Mouse (Mus musculus) small intestine, adult 2 months (tissue): Measurements from ENCODE around the gene Jag2. TPM values are rescaled to one million over a fixed set of nuclear protein-coding genes. Genes with fewer than 3 reads are reported as not detected.

Experiments
- H3K27ac ChIP-seq: fragments of 200-500 bp; 2 replicates; pipeline ENCODE4 v1.5.1; 2012; ENCODE audit warnings: low read depth, low read length, control low read depth, inconsistent platforms; ENCODE audit not compliant: insufficient read depth
- H3K27me3 ChIP-seq: fragments of 200-500 bp; 2 replicates; pipeline ENCODE4 v1.6.1; 2012; ENCODE audit warnings: mild to moderate bottlenecking, moderate library complexity, low read length, inconsistent platforms; ENCODE audit not compliant: control insufficient read depth, insufficient read depth
- H3K36me3 ChIP-seq: fragments of 200-500 bp; 2 replicates; pipeline ENCODE4 v1.6.1; 2012; ENCODE audit warnings: mild to moderate bottlenecking, low read length, control low read depth, inconsistent platforms; ENCODE audit not compliant: control insufficient read depth, insufficient read depth
- H3K4me1 ChIP-seq: fragments of 200-500 bp; 2 replicates; pipeline ENCODE4 v1.6.1; 2012; ENCODE audit warnings: low read length, inconsistent platforms, mixed read lengths; ENCODE audit not compliant: control insufficient read depth, insufficient read depth, insufficient read length
- H3K4me3 ChIP-seq: fragments of 200-500 bp; 2 replicates; pipeline ENCODE4 v1.5.1; 2012; ENCODE audit warnings: low read depth, mild to moderate bottlenecking, control low read depth, inconsistent platforms, low read length, moderate library complexity
- CTCF ChIP-seq: fragments of 200-500 bp; IDR thresholded peaks from 2 replicates; pipeline ENCODE4 v1.5.1; 2012; ENCODE audit warnings: low read depth, mild to moderate bottlenecking, control low read depth, inconsistent platforms, low read length, moderate library complexity, mixed read lengths; ENCODE audit not compliant: insufficient replicate concordance, insufficient read length; ENCODE audit errors: extremely low read depth
- POLR2A ChIP-seq: fragments of 200-500 bp; IDR thresholded peaks from 2 replicates; pipeline ENCODE4 v1.6.1; 2012; ENCODE audit warnings: low read depth, mild to moderate bottlenecking, control low read depth, inconsistent platforms, low read length, moderate library complexity
- WGBS: fragments of 180-500 bp; shearing (Covaris S2); methylation state at CpG from one replicate; pipeline ENCODE4 v1.1.7; 2018; 5-methylcytosine and 5-hydroxymethylcytosine counted together
- polyA plus RNA-seq: library from polyadenylated mRNA; depleted of rRNA; stranded (reverse); fragments of >200 nt; gene quantifications from 2 replicates; pipeline ENCODE4 v1.2.3, GENCODE M21; 2012

Gene Jag2
- polyA plus RNA-seq, 1 experiment, result 9.1 TPM

DNA sequence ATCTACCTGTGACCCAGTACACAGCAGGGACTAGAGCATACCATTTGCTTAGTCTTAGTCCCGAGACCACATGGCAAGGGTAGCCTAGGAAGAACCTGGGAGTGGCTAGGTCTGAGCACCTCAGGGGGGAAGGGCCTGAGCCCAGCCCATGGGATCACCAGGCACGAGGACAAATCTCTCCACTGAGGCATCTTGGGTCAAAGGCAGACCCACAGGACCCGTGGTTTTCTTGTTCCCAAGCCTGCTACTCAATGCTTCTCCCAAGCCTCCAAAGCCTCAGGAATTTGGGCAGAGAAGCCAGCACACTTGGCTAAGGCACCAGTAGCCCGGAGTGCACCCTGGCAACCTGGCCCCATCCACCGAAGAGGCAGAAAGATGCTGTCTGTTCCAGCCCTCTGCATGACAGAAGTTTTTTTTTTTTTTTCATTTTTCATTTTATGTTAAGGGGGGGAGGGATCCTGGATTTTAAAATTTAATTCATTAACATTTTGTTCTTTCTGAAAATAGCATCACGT, 48.2 kb downstream of the Jag2 start:
- Histone ChIP-seq H3K27ac (no peak overlapping the region), H3K4me1 (peaks cover 24% of the 10 kb centered on the region), H3K27me3 (peaks cover 5% of the 10 kb centered on the region; the same call in 1 of the 2 replicates), H3K36me3 (no peaks in the 10 kb centered on the region), H3K4me3 (no peak overlapping the region)
- TF ChIP-seq CTCF (no peak), POLR2A (no peak)
- 72% methylated on average over 6 of the region's 6 CpGs for WGBS

DNA sequence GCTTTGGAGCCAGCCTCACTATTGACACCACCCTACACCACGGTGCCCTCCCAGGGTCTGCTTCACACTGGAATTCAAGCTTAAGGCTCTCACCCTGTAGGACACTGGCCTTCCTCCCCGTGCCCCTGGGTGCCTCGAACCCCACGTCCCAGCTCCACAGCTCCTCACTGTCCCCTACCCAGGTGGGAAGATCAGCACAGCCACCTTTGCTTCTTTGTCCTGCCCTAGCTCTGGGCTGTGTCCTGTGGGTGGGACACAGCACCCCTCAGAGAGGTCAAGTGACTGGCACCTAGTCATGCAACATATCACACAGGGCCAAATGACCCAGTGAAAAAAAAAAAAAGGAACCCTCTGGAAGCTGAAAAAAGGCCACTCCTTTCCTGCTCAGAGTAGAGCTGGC, 48.9 kb downstream of the Jag2 start:
- 91% methylated on average over 4 of the region's 4 CpGs for WGBS
- peaks cover 31% of the 10 kb centered on the region for H3K4me1 ChIP-seq

DNA sequence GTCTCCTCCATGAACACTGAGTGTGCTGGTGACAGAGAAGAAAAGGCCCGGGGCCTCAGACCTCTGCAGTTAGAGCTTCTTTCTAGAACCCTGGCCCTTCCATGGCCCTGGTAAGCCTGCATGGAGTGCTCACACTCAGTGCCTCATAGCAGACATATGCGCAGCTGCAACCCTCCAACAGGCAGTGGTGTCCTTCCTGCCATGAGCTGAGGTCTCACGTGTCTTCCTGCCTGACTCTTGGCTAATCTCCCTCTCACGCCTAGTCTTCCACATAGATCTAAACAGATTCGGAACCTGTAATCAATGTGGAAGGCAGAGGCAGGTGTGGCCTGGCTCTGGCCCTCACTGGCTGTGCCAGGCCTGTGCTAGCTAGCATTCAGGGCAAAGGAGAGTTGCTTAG, 49.8 kb downstream of the Jag2 start:
- Histone ChIP-seq H3K27me3 (peaks cover 5% of the 10 kb centered on the region; the same call in 1 of the 2 replicates), H3K4me3 (no peak overlapping the region), H3K27ac (no peak overlapping the region), H3K36me3 (no peaks in the 10 kb centered on the region), H3K4me1 (peaks cover 32% of the 10 kb centered on the region)
- TF ChIP-seq CTCF (no peak), POLR2A (no peak)
- WGBS, result 55% methylated on average over 5 of the region's 5 CpGs

More for the DNA sequence above, 48.9 kb downstream of the Jag2 start:
- Histone ChIP-seq H3K27me3 (peaks cover 5% of the 10 kb centered on the region; the same call in 1 of the 2 replicates), H3K36me3 (no peaks in the 10 kb centered on the region), H3K27ac (no peak overlapping the region), H3K4me3 (no peak overlapping the region)
- TF ChIP-seq CTCF (no peak), POLR2A (no peak)

DNA sequence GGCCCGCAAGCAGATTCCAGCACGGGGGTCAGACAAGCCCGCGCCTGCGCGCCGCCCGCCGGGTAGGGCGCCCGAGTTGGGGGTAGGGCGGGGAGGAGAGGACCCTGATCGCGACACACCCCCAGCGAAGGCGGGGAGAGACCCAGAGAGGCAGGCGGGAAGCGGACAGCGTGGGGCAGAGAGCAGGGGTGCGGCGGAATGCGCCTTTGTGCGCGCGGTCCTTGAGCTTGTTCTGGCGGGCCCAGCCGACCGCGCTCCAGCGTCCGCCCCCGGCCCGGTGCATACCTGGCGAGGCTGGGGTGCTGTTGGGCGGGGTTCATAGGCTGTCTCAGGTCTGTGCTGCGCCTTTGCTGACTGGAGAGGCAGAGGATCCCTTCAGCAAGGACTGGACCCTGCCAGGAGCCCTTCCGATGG, 52.0 kb downstream of the Jag2 start:
- WGBS, result under 1% methylated on average over 37 of the region's 37 CpGs
- TF ChIP-seq POLR2A, result no peak
- peaks cover 33% of the 10 kb centered on the region for H3K4me1 ChIP-seq
- H3K36me3 ChIP-seq, result no peaks in the 10 kb centered on the region
- H3K4me3 ChIP-seq, result peak overlapping the region; percentile 44
- peaks cover 5% of the 10 kb centered on the region; the same call in 1 of the 2 replicates for H3K27me3 ChIP-seq
- no peak overlapping the region for H3K27ac ChIP-seq

DNA sequence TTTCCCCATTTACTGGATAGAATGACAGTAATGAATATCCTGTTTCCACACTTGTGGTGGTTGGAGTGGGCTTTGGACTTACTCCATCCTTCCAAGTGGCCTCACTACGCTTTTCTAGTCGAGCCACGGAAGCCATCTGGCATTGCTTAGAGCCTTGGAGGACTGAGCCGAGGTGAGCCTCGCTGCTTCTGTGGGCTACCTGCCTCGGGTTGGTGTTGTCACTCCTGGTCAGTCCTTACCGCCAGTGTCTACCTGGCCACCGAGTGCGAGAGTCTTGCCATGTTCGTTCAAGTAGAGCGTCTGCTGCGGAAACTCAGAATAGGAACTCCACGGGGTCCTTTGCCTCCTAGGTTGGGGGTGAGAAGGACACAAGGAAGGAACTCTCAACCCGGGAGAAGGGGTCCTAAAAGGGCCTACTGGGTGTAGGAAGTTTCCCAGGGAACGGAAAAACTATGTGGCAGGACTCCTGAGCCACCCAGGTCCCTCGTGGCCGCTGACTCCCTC, 52.5 kb downstream of the Jag2 start:
- Histone ChIP-seq H3K27me3 (peaks cover 5% of the 10 kb centered on the region; the same call in 1 of the 2 replicates), H3K27ac (no peak overlapping the region), H3K36me3 (no peaks in the 10 kb centered on the region), H3K4me1 (peaks cover 33% of the 10 kb centered on the region), H3K4me3 (peak overlapping the region; percentile 44)
- no peak for TF ChIP-seq POLR2A
- TF ChIP-seq CTCF, result no peak
- WGBS, result 7% methylated on average over 17 of the region's 17 CpGs

DNA sequence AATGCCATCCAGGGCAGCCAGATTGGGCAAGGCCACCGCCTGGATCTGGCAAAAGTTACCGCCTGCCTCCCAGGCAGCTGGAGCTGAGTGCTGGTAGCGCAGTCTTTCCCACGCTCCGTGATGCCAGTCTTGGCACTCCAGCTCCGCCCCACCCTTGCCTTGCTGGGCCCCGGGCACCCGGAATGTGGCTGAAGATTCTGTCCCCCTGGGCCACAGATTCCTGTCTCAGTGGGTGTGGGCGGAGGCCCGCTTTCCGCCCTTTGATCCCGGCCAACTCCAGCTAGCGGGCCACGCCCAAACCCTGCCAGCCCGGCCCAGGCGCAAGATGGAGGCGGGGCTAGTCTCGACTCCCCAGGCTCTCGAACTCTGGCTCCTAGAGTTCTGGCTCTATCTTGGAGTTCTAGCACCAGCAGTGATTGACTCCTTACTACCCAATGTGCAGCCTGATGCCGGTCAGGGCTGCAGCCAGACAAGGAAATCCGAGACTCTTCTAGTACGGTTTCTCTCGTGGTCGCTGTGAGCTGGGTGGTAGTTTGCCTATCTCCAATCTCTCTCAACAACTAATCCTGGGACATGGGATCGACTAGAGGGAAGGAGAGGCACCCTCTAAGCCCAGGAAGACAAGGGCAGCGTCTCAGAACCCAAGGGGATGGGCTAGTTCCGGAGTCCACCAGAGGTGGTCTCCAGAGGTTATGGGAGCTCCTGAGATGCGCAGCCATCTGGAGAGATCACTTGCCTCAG, 53.1 kb downstream of the Jag2 start:
- peaks cover 5% of the 10 kb centered on the region; the same call in 1 of the 2 replicates for H3K27me3 ChIP-seq
- H3K4me3 ChIP-seq, result peak overlapping the region; percentile 21
- no peaks in the 10 kb centered on the region for H3K36me3 ChIP-seq
- H3K27ac ChIP-seq, result no peak overlapping the region; the same call in 1 of the 2 replicates
- 4% methylated on average over 28 of the region's 28 CpGs for WGBS
- H3K4me1 ChIP-seq, result peaks cover 33% of the 10 kb centered on the region
- TF ChIP-seq CTCF (no peak), POLR2A (no peak)
